Mouse (Mus musculus) gastrocnemius, postnatal 25 days (tissue): ENCODE measurements around the gene Ssx2ip. TPM values are rescaled to one million over a fixed set of nuclear protein-coding genes. Genes with fewer than 3 reads are reported as not detected.

Source experiments
- microRNA-seq, 2 experiments: library from miRNA; unstranded; fragments of <30 nt; microRNA quantifications; one replicate each; pipeline ENCODE4 v1.2.0; 2021; ENCODE audit warnings: borderline replicate concordance in 2 of 2
- total RNA-seq, 2 experiments: library from RNA; stranded (reverse); gene quantifications; 1 replicate in 1 of 2; 2 replicates in 1 of 2; pipeline ENCODE4 v1.2.3; 2021

Ssx2ip gene
- total RNA-seq, 2 experiments from 2014 or later = 23.5 to 27.0 TPM

Small RNA genes lying within 50 kb of the gene (microRNA-seq; reads per million reads assigned to microRNA genes)
- 0 reads per million in 2 experiments for gene Gm22901

Other genes with a start within 250 kb of the Ssx2ip start
- gene Lpar3, start 183.7 kb upstream of the Ssx2ip start, total RNA-seq = under 1 TPM in 1 of 2 experiments, not detected in 1; 0.28 TPM
- 1 to 10 TPM; 3.3 to 3.8 TPM for gene Ctbs, start 45.2 kb downstream of the Ssx2ip start, total RNA-seq
- 1 to 10 TPM; 3.8 to 5.8 TPM for gene Spata1, start 95.1 kb downstream of the Ssx2ip start, total RNA-seq
- gene Gng5, start 95.2 kb downstream of the Ssx2ip start, total RNA-seq = 100 to 1,000 TPM; 371 to 383 TPM
- 10 to 100 TPM in 1 of 2 experiments, 1 to 10 TPM in 1; 9.8 to 12.2 TPM for gene Rpf1, start 116.8 kb downstream of the Ssx2ip start, total RNA-seq
- not detected for gene Uox, start 165.8 kb downstream of the Ssx2ip start, total RNA-seq
- not detected for gene Dnase2b, start 211.0 kb downstream of the Ssx2ip start, total RNA-seq
- not detected for gene 4930503B20Rik, start 246.7 kb downstream of the Ssx2ip start, total RNA-seq